ENCODE assay signal across 10 mouse cellular contexts in genomic region chr9:44567338-44568082, GRCm38 (mm10). TPM values are rescaled to one million over a fixed set of nuclear protein-coding genes. Genes with fewer than 3 reads are reported as not detected.
DNase-seq lines count a peak whose midpoint lies in the region; ATAC-seq lines count a peak whose summit lies in the region.
"Had no signal": no experiment of that assay in that cellular context is flagged by ENCODE, and none has a peak within 500 bp of the region (broad histone marks: within the 10 kb centered on the region; RNA-seq: fewer than 3 reads in every experiment).

No protein-coding gene starts in this region.

- no peaks in the 10 kb centered on the region for H3K27me3 ChIP-seq in embryonic facial prominence, embryonic 10.5 days (replicated peaks; ENCODE audit: low read depth, poor library complexity, severe bottlenecking)
- no peaks in the 10 kb centered on the region for H3K27me3 ChIP-seq in forebrain, embryonic 15.5 days
- no peaks in the 10 kb centered on the region for H3K27me3 ChIP-seq in intestine, embryonic 16.5 days (replicated peaks; ENCODE audit: control insufficient read depth, insufficient read depth, low read length)

- no peak overlapping the region for H3K4me2 ChIP-seq in forebrain, embryonic 15.5 days (replicated peaks)
- H3K4me2 ChIP-seq in intestine, embryonic 16.5 days (ENCODE audit: low read depth, low read length), result no peak overlapping the region

- DNase-seq in layer of hippocampus, adult 9-11 months, result peak; percentile 60
- no peak for DNase-seq in layer of hippocampus, postnatal 14 days (ENCODE audit: low spot score in 2 of 2)
- DNase-seq in brain, adult 2 months (ENCODE audit: low read depth, low spot score), result peak; percentile 85
- peak; percentile 40 for DNase-seq in heart, postnatal 36 days
- DNase-seq in embryonic facial prominence, embryonic 10.5 days (ENCODE audit: low spot score), result no peak

- H3K9me3 ChIP-seq in embryonic facial prominence, embryonic 10.5 days, result no peaks in the 10 kb centered on the region
- no peaks in the 10 kb centered on the region for H3K9me3 ChIP-seq in forebrain, embryonic 15.5 days
- no peaks in the 10 kb centered on the region for H3K9me3 ChIP-seq in intestine, embryonic 16.5 days (ENCODE audit: control insufficient read depth, low read length)

- peaks cover 7% of the 10 kb centered on the region; the same call in 1 of the 2 replicates for H3K4me1 ChIP-seq in embryonic facial prominence, embryonic 10.5 days
- H3K4me1 ChIP-seq in forebrain, embryonic 15.5 days, result peaks cover 8% of the 10 kb centered on the region
- no peaks in the 10 kb centered on the region for H3K4me1 ChIP-seq in intestine, embryonic 16.5 days (ENCODE audit: control insufficient read depth, insufficient read depth, low read length)

- peak; percentile 90 for ATAC-seq in monocyte, adult 5-6 weeks (replicated peaks; ENCODE audit: insufficient number of reproducible peaks, low FRiP score, low TSS enrichment, poor library complexity, severe bottlenecking)
- no peak for ATAC-seq in forebrain, embryonic 15.5 days (replicated peaks)
- no peak for ATAC-seq in intestine, embryonic 16.5 days

- intact Hi-C loops in heart, postnatal 36 days (cut with DNase I), result no loop called here

- H3K9ac ChIP-seq in forebrain, embryonic 15.5 days (replicated peaks), result no peak overlapping the region
- no peak overlapping the region for H3K9ac ChIP-seq in intestine, embryonic 16.5 days (ENCODE audit: low read depth, low read length)

- H3K27ac ChIP-seq in embryonic facial prominence, embryonic 10.5 days (replicated peaks), result no peak overlapping the region
- H3K27ac ChIP-seq in forebrain, embryonic 15.5 days (replicated peaks), result no peak overlapping the region
- no peak overlapping the region for H3K27ac ChIP-seq in intestine, embryonic 16.5 days (ENCODE audit: low read length)

- no peak overlapping the region for H3K4me3 ChIP-seq in embryonic facial prominence, embryonic 10.5 days
- no peak overlapping the region for H3K4me3 ChIP-seq in forebrain, embryonic 15.5 days
- H3K4me3 ChIP-seq in intestine, embryonic 16.5 days (ENCODE audit: low read length), result no peak overlapping the region

- WGBS in embryonic facial prominence, embryonic 10.5 days, result 76% methylated on average over 9 of the region's 9 CpGs
- WGBS in forebrain, embryonic 15.5 days, result 74% methylated on average over 9 of the region's 9 CpGs
- WGBS in intestine, embryonic 16.5 days, result 74% methylated on average over 9 of the region's 9 CpGs

- H3K36me3 ChIP-seq in embryonic facial prominence, embryonic 10.5 days (replicated peaks), result no peaks in the 10 kb centered on the region
- no peaks in the 10 kb centered on the region for H3K36me3 ChIP-seq in forebrain, embryonic 15.5 days
- H3K36me3 ChIP-seq in intestine, embryonic 16.5 days (ENCODE audit: control insufficient read depth, insufficient read depth, low read length), result no peaks in the 10 kb centered on the region

RNA-seq across cellular contexts. Expression of gene Cxcr5, which starts 5.8 kb away (rescaled TPM):
- total RNA-seq in layer of hippocampus, postnatal 14 days (2021), result not detected
- under 1 TPM; 0.22 to 0.47 TPM for total RNA-seq in heart, postnatal 36 days (2021)
- total RNA-seq in monocyte, adult 5-6 weeks (2017), result 13.4 to 23.0 TPM (median 17.5 TPM) in 3 replicates
- polyA plus RNA-seq in embryonic facial prominence, embryonic 10.5 days (2016; fragmentation: Nextera tagmentation; extraction: Ambion mirVana), result not detected in 2 replicates
- polyA plus RNA-seq in forebrain, embryonic 15.5 days (2015; fragmentation: Nextera tagmentation; extraction: Ambion mirVana), result 0.06 TPM in 1 of 2 replicates, not detected in the other
- polyA plus RNA-seq in intestine, embryonic 16.5 days (2015; fragmentation: Nextera tagmentation; extraction: Ambion mirVana), result 1.1 TPM in 2 replicates
- total RNA-seq: adrenal gland, postnatal 36 days; left cerebral cortex, adult 18-20 months had no signal

RNA-seq across cellular contexts. Expression of gene Ddx6, which starts 37.2 kb away (rescaled TPM):
- 100 to 1,000 TPM; 107 TPM for total RNA-seq in layer of hippocampus, postnatal 14 days (2021)
- total RNA-seq in heart, postnatal 36 days (2021), result 10 to 100 TPM; 82.0 to 85.0 TPM
- total RNA-seq in monocyte, adult 5-6 weeks (2017), result 131 to 157 TPM (median 139 TPM) in 3 replicates
- 21.8 and 23.5 TPM in 2 replicates for polyA plus RNA-seq in embryonic facial prominence, embryonic 10.5 days (2016; fragmentation: Nextera tagmentation; extraction: Ambion mirVana)
- polyA plus RNA-seq in forebrain, embryonic 15.5 days (2015; fragmentation: Nextera tagmentation; extraction: Ambion mirVana), result 22.9 and 23.1 TPM in 2 replicates
- 8.1 and 9.8 TPM in 2 replicates for polyA plus RNA-seq in intestine, embryonic 16.5 days (2015; fragmentation: Nextera tagmentation; extraction: Ambion mirVana)

Comparison
In these comparisons a context has a peak if more than half of its experiments do, and no peak if none do; other contexts are left out.
1. DNase-seq: peak in layer of hippocampus, adult 9-11 months (single experiment), brain, adult 2 months (single experiment) and heart, postnatal 36 days (2 of 2); none in layer of hippocampus, postnatal 14 days (0 of 2) and embryonic facial prominence, embryonic 10.5 days (single experiment).